Mouse (Mus musculus) olfactory bulb, adult 2 months (tissue): Measurements from ENCODE around the gene Lrsam1.

Experiments used
- CTCF ChIP-seq: fragments of 200-500 bp; IDR thresholded peaks from 2 replicates; pipeline ENCODE4 v1.5.1; 2012; ENCODE audit warnings: low read depth, mild to moderate bottlenecking, low read length, moderate library complexity; ENCODE audit not compliant: insufficient read depth
- POLR2A ChIP-seq: fragments of 200-500 bp; IDR thresholded peaks from 2 replicates; pipeline ENCODE4 v1.6.1; 2012; ENCODE audit warnings: mild to moderate bottlenecking, low read depth, low read length, moderate library complexity; ENCODE audit not compliant: insufficient read depth

GRCm38 (mm10) chr2:32907442-32907841 is 54.0 kb downstream of the Lrsam1 start:
- no peak for TF ChIP-seq CTCF
- no peak for TF ChIP-seq POLR2A
